Mouse (Mus musculus): ENCODE measurements around the gene Lrrfip2.

Gene Lrrfip2

DNA sequence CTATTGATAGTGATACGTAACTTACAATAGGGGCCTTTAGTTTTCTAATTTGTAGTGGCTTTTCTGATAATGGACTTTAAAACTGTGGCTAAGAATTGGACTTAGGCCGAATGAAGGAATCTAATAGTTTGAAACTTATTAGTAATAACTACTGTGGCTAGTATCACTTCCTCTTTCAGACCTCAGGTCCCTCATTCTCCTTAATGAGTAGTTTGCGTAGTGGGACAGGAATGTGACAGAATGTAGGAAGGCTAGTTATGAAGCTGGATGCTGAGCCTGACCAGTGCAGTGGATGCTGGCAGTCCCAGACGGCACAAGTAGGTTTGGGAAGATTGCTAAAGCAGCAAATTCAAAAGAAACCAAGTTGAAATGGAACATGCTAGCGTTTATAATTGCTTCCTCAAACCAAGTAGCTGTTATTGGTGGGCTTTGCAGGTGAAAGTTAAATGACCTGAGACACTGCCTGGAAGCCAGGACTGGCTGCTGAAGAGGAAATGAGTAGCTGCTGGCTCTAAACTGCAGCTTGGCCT is 103.2 kb downstream of the Lrrfip2 start:
- no peak for DNase-seq (ENCODE audit: low read depth, low spot score)

DNA sequence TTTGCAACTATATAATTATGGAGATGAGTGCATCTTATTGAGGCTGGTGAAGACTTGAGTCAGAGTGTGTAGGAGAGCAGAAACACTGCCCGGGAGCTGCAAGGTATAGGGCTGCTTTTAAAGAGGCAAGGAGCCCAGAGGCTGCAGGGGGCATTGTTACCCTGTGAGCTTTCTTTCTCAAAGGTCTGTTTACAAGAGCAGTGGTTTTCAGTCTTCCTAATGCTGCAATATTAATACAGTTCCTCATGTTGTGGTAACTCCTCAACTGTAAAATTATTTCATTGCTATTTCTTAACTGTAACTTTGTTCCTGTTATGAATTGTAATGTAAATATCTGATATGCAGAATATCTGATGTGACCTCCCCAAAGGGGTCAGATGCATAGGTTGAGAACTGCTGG is 104.2 kb downstream of the Lrrfip2 start:
- no peak for DNase-seq (ENCODE audit: low read depth, low spot score)

DNA sequence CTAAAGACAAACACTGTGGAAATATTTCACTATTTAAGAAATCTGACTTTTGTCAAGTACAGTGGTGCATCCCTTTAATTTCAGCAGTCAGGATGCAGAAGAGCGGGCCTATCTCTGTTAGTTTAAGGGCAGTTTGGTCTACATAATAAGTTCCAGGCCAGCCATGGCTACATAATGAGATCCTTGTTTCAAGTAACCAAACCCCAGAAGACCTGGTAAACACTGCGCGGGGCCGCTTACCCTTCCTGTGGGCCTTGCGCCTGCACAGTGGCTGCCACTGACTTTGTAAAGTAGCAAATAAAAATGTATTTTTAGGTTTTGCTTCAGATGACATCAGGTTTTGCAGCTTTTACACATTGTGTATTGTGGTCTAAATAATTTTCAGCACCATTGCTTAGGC is 106.0 kb downstream of the Lrrfip2 start:
- no peak for DNase-seq (ENCODE audit: low read depth, low spot score)

DNA sequence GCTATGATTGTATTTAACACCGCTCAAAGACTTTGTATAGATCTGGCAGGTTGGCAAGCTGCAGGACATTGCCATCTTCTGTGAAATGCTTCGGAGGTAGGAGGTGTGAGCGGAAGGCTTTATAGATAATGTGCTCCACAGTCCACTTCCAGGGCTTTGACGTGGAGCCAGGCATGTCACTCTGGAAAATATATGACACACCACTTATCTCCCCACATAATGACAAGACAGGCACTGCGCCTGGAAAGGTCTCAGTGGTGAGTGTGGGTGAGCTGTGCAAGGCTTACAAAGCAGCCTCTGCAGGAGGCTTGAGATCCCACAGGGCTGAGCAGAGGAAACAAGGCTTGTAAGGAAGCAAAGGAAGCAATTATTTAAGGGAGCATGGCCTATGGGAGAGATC is 111.1 kb downstream of the Lrrfip2 start:
- DNase-seq (ENCODE audit: low read depth, low spot score), result no peak

DNA sequence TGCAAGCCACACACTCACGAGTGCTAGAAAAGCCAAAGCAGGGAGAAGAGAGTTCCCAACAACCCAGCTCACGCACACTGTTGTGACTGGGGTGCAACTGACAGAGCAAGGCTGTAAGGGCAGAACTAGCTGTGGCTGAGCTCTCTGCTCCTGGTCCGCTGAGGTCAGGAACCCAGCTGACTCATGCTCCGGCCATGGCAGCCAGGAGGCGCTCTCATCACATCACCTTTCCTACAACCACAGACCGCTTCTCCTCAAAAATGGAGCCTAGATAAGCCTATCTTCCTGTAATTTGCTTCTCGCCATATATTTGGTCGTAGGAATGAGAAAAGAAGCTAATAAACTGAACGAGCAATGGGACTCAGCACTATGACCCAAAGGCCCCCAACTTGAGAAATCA is 117.3 kb downstream of the Lrrfip2 start:
- no peak for DNase-seq (ENCODE audit: low read depth, low spot score)

DNA sequence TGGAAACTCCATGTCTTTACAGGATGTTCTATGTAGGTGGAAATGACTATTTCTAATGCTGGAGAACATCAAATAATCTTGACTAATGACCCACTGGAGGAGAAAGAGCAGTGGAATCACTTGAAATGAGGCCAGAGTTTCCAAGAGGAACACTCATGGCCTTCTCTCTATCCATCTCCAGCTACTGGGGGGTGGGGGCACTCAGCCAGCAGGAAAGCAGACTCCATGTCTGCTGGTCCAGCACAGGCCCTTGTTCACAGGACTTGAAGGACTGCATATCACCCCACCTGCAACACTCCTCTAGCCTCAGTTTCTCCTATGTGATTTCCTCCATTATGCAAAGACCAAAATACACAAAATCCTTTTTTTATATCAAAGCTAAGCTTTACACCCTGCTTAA is 120.3 kb downstream of the Lrrfip2 start:
- DNase-seq (ENCODE audit: low read depth, low spot score), result no peak

DNA sequence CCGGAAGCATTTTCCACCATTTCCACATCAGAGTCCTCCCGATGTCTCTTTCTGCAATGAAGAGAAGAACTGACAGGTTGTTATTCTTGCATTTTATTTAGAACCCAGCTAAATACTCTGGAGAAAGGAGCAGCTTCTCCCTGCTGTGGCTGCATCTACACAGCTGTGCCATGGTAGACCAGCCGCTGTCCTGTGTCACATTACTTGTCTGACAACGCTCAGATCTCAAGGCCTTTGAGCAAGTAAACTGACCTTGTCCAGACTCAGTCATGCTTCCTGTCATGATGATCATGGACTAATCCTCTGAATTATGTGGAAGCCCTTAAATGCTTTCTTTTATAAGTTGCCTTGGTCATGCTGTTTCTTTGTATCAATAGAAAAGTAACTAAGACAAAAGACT is 122.4 kb downstream of the Lrrfip2 start:
- DNase-seq (ENCODE audit: low read depth, low spot score), result no peak

DNA sequence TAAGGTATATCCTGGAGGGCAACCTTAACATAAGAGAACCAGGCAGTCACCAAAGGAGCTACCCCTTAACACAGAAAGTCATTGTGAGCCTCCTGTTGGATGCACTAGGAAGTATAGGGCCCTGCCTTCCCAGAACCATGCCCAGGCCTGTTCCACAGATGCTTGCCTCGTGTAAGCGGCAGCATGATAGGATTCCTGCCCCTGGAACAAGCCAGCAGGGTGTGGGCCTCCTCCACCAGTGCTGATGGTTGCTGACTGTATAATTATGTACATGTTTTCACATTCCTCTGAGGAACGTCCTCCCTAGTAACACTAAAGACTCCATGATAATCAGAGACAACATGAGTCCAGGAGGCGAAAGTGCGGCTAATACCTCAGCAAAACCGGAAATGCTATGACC is 126.0 kb downstream of the Lrrfip2 start:
- DNase-seq (ENCODE audit: low read depth, low spot score), result no peak

DNA sequence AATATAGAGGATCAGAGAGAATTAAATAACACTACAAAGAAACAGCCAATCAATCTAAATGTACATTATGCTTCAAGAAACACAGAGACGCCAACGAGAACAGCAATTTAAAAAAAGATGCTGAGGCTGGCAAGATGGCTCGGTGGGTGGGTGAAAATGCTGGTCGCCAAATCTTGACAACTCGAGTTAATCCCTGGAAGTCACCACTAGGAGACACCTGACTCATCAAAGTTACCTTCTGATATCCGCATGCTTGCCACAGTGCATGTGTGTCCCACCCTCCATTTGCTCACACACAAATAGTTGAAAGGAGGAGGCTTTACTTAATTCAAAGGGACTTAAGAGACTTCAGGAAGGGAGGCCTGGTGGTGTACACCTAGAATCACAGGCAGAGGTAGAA is 128.2 kb downstream of the Lrrfip2 start:
- DNase-seq (ENCODE audit: low read depth, low spot score), result no peak

DNA sequence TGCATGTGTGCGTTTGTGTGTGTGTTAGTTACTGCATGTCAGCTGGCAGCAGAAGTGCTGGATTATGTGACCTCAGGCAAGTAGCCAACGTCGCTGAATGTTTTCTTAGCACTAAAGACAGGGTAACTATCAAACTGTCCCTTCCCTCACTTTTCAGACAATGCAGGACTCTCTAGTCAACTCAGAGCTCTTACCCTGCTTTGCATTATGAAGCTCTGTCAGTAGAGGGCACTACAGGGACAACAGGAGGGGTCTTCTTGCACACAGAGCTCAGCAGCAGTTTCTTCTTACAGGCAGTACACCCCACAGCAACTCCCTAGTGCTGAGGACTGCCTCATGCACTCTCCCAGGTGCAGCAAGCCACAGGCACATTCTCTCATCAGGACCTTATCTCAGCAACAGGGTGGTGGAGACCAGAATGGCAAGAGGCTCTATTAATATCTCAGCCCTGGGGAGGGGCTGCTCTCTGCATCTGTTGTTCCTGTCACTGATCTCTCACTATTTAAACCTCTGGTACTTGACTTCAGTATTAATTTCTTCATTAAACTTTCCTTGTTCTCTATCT is 130.4 kb downstream of the Lrrfip2 start:
- no peak for DNase-seq (ENCODE audit: low read depth, low spot score)

DNA sequence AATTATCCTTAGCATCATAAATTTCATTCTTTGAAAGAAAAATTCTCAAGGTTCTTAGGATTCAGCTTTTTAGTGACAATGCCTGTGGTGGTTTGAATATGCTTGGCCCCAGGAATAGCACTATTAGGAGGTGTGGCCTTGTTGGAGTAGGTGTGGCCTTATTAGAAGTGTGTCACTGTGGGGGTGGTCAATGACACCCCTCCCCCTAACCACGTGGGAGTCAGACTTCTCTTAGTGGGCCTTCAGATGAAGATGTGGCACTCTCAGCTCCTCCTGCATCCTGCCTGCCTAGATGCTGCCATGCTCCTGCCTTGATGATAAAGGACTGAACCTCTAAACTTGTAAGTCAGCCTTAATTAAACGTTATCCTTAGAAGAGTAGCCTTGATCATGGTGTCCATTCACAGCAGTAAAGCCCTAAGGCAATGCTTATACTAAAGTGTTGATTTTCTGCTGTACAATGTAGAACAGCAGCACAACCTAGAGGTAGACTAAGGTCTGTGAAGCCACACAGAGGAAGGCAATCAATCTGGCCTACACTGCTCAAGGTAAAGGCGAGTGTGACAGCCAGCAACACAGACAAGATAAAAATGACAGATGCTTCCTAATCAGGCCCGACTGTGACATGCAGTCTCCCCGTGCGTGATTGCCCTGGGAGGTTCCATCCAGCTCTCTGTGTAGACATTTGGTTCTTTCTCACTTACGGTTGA is 134.9 kb downstream of the Lrrfip2 start:
- no peak for DNase-seq (ENCODE audit: low read depth, low spot score)

DNA sequence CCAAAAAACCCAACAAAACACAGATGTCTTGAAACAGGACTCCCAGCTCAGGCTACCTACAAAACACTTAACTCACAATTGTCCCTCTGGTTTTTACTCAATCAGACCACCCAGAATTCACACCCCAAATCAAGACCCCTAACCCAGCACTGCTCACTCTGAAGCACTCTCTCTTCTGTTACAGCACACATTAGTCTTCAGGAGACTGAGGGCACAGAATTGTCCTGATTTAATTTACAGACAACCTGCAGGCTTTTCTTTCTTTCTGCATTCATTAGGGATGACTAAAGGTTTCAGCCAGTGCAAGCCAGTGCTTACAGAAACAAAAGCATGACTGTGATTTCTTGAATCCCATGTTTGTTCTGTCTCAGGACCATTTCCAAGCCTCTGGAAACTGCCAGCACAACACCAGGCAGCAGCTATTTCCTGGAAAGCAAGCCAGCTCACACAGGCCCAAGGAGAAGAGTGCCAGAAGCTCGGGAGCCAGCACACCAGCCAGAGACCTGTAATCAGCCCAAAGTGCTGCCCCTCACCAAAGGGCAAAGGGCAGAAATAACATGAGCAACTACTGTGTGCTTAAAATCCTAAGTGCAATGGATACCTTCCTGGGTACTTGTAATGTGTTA is 143.1 kb downstream of the Lrrfip2 start:
- DNase-seq (ENCODE audit: low read depth, low spot score), result no peak

DNA sequence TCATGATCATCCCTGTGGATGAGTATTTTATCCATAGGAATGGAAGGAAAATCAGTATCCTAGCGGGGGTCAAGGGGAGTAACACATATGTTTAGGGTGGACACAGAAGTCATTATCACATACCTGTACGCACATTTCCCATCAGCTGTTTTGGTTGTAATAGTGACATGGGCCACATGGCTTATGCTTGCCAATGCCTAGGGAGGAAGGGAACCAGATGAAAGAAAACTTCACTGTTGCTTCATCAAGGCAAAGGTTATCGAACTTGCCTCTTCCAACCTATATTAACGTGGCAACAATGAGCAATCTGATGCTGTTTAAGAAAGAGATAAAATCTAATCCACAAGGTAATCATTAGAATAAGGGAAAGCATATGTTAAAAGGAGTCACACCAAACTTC is 144.0 kb downstream of the Lrrfip2 start:
- DNase-seq (ENCODE audit: low read depth, low spot score), result no peak

DNA sequence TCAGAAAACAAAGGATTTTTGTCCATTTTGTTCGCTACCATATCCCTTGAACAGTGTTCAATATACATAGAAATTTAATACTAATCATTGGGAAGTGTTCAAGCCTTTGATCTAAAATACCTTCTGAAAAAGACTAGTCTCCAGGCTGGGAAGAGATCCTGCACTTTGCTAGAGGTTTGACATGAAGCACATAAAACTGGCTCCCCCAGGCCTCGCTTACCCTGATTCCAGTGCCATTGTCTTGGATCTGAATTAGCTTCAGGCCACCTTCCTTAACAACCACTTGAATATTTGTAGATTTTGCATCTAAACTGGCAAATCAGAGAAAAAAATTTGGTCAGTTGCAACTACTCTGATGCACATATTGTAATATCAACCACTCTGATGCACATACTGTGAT is 150.6 kb downstream of the Lrrfip2 start:
- no peak for DNase-seq (ENCODE audit: low read depth, low spot score)

DNA sequence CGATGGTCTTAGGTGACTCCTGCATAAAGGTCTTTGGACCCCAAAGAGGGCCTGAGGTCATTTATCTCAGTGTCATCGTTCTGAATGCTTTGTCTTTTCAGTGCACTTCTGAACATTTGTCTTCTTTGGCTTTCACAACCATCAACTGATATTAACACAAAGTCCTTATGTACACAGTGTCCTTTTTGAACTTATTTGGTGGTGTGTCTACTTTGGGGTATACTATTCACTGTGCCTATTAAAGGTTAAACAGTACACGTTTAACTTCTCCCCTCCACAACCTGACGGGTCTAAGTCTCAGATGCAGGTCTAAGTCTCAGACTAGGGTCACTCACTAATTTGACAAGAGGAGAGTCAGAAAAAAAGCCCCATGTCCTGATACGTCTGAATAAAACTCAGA is 153.2 kb downstream of the Lrrfip2 start:
- no peak for DNase-seq (ENCODE audit: low read depth, low spot score)

DNA sequence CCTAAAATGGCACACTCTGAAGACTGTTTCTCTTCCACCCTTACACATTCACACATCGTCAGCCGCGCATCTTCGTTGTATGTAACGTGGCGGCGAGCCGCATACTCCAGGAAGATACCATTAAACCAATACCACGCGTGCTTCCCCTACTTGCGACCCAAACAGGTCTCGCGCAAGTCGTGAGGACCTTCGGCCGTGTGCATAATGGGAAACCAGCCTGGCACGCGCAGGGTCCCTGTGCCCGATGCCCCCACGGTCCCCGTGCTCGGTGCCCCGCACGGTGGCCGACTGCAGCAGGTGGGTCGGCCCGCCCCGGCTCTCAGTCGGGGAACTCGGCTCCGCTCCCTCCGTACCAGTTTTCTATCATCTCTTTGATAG is 153.7 kb downstream of the Lrrfip2 start:
- no peak for DNase-seq (ENCODE audit: low read depth, low spot score)

DNA sequence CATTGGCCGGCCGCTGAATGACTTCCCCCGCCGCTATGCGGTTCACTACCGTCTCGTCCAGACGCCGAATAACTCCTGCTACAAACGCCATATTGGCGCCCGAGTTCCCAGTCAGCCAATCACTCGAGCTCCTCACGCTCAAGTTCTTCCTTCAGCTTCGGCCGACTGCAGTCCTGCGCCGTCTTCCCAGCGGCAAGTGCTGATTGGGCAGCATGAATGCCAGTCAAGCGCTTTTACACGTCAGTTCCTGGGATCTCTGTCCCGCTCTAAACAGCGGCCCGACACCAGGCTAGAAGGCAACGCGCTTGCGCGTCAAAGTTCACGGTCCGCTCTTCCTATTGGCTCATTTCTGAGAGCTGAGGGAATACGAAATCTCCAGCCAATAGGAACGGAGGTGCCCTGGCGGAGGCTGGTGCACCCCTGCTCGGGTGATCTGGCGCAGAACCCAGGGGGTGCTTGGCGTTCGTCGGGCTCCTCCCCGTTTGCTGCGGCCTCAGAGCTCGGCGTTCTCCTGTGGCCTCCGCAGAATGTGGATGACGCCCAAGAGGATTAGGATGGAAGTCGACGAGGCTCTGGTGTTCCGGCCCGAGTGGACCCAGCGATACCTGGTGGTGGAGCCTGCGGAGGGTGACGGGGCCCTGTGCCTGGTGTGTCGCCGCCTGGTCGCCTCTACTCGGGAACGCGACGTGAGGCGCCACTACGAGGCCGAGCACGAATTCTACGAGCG is 154.2 kb downstream of the Lrrfip2 start, which contains the start of the genes Mlh1 and Epm2aip1:
TSS of gene Mlh1 (minus strand) at position 358 of the 727 bp plus-strand sequence.
TSS of gene Epm2aip1 (plus strand) at position 496 of the 727 bp plus-strand sequence.
- DNase-seq (ENCODE audit: low read depth, low spot score), result peak; percentile 99

DNA sequence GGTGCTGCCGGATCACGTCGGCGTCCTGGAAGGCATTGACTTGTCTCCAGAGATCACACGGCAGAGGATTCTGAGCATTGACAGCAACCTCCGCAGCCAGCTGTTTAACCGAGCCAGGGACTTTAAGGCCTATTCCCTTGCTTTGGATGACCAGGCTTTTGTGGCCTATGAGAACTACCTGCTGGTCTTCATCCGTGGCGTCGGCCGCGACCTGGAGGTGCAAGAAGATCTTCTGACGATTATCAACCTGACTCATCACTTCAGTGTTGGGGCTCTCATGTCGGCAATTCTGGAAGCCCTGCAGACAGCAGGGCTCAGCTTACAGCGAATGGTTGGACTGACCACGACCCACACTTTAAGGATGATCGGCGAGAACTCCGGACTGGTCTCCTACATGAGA is 155.0 kb downstream of the Lrrfip2 start:
- DNase-seq (ENCODE audit: low read depth, low spot score), result no peak

DNA sequence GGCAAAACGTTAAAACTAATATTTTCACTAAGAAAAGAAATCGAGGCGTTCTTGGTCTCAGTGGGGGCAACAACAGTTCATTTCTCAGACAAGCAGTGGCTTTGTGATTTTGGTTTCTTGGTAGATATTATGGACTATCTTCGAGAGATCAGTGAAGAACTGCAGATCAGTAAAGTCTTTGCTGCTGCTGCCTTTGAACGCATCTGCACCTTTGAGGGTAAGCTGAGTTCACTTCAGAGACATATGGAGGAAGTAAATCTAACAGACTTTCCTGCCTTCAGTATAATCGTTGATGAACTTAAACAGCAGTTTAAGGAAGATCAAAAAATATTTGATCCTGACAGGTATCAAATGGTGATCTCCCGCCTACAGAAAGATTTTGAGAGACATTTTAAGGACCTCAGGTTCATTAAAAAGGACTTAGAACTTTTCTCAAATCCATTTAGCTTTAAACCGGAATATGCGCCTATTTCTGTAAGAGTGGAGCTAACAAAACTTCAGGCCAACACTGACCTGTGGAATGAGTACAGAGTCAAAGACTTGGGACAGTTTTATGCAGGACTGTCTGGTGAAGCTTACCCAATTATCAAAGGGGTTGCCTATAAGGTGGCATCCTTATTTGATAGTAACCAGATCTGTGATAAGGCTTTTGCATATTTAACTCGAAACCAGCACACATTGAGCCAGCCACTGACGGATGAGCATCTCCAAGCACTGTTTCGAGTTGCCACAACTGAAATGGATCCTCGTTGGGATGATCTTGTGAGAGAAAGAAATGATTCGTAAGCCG is 155.8 kb downstream of the Lrrfip2 start:
- no peak for DNase-seq (ENCODE audit: low read depth, low spot score)

DNA sequence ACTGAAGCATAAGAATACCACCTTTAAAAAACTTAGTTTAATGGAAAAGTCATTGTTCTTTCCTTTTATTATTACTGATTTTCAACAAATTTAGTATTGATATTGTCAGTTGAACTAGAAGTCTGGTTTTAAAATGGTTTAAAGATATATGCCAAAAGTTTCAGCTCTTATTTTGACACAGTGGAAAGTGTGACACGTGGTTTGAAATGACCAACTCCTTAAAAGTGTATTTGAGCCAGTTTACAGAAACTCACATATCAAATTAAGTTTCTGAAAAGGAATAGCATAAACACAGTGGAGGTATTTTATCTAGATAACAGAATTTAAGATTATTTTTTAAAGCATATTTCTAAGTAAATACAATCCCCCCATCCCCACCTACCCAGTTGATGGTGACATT is 156.6 kb downstream of the Lrrfip2 start:
- DNase-seq (ENCODE audit: low read depth, low spot score), result no peak

DNA sequence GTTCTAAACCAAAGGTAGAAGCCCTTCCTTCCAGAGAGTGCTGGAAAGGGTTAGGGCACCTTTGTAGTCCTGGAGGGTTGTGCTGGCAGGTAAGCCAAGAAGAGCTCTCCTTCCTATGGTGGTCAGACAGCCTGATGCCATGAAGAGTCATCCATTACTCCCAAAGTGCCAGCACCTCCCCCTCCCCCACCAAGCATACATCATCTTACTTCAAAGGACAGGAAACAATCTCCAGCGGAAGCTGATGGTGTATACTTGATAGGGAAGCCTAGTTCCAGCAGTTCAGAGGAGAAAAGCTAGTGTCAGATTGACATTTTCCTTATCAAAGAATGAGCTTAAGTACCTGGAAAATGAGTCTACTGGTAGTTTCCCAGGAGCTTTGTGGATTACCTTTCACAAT is 157.8 kb downstream of the Lrrfip2 start:
- no peak for DNase-seq (ENCODE audit: low read depth, low spot score)

Data from WW6 (cell line).